Mouse (Mus musculus) lung, embryonic 16.5 days (tissue): Measurements from ENCODE around the gene Rcor3. TPM values are rescaled to one million over a fixed set of nuclear protein-coding genes. Genes with fewer than 3 reads are reported as not detected.

Experiments
- ATAC-seq: fragments of 200-750 bp; cut with Nextera tagmentation; 2 replicates; pipeline ENCODE4 v1.8.0; 2017; ENCODE audit warnings: low read depth, mild to moderate bottlenecking, moderate library complexity
- H3K27ac ChIP-seq: fragments of 300-500 bp; sonication (generic); 2 replicates; pipeline ENCODE4 v1.5.1; 2014; ENCODE audit warnings: mild to moderate bottlenecking, control low read depth, low read length
- H3K27me3 ChIP-seq: fragments of 300-500 bp; sonication (generic); 2 replicates; pipeline ENCODE4 v1.6.1; 2014; ENCODE audit warnings: low read depth, low read length, mixed read lengths; ENCODE audit not compliant: control insufficient read depth, insufficient read depth
- H3K36me3 ChIP-seq: fragments of 300-500 bp; sonication (generic); 2 replicates; pipeline ENCODE4 v1.6.1; 2014; ENCODE audit warnings: low read length; ENCODE audit not compliant: control insufficient read depth, insufficient read depth
- H3K4me1 ChIP-seq: fragments of 300-500 bp; sonication (generic); replicated peaks from 2 replicates; pipeline ENCODE4 v1.6.1; 2014; ENCODE audit warnings: low read length, mixed read lengths; ENCODE audit not compliant: control insufficient read depth, insufficient read depth
- H3K4me2 ChIP-seq: fragments of 300-500 bp; sonication (generic); 2 replicates; pipeline ENCODE4 v1.6.1; 2014; ENCODE audit warnings: low read depth, low read length, control low read depth
- H3K4me3 ChIP-seq: fragments of 300-500 bp; sonication (generic); 2 replicates; pipeline ENCODE4 v1.5.1; 2014; ENCODE audit warnings: mild to moderate bottlenecking, low read length, control low read depth
- H3K9ac ChIP-seq: fragments of 300-500 bp; sonication (generic); 2 replicates; pipeline ENCODE4 v1.6.1; 2014; ENCODE audit warnings: low read length, control low read depth
- H3K9me3 ChIP-seq: fragments of 300-500 bp; sonication (generic); 2 replicates; pipeline ENCODE4 v1.6.1; 2016; ENCODE audit warnings: low read length; ENCODE audit not compliant: control insufficient read depth
- WGBS: fragments of 180-500 bp; shearing (Covaris S2); extraction: QIAGEN DNeasy Blood & Tissue Kit; methylation state at CpG from one replicate; pipeline ENCODE4 v1.1.7; 2014; 5-methylcytosine and 5-hydroxymethylcytosine counted together
- polyA plus RNA-seq: library from polyadenylated mRNA; unstranded; fragments of >200 nt; fragmentation: Nextera tagmentation; extraction: Ambion mirVana; gene quantifications from 2 replicates; pipeline ENCODE4 v1.2.1, GENCODE M21; 2015

Gene Rcor3
- polyA plus RNA-seq, 1 experiment from 2014 or later = 29.2 TPM

GRCm38 (mm10) chr1:192089208-192090166 lies 48.4 kb downstream of the Rcor3 start:
- Histone ChIP-seq H3K9ac (no peak overlapping the region), H3K27ac (no peak overlapping the region), H3K4me1 (peaks cover 37% of the 10 kb centered on the region), H3K36me3 (no peaks in the 10 kb centered on the region), H3K4me3 (no peak overlapping the region), H3K9me3 (no peaks in the 10 kb centered on the region), H3K27me3 (no peaks in the 10 kb centered on the region; the same call in 1 of the 2 replicates), H3K4me2 (no peak overlapping the region)
- ATAC-seq = no peak
- 69% methylated on average over 9 of the region's 9 CpGs for WGBS

DNA sequence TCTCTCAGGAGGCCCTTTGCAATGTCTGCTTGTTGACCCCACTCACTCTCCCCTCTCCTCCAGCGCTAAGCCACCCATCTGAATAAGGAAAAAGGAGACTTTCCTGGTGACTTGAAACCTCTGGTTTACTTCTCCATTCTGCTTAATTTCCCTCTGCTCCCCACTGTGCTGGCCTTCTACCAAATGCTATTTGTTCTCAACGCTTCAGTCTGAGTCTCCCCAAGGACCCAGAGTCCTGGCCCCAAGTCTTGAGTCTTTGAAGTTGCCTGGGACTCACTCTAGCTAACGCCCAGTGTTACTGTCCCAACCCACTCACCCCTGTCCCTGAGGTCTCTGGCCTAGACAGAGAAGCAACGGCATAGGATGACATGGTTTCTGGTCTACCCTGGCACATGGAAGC lies 49.9 kb downstream of the Rcor3 start:
- H3K4me2 ChIP-seq = no peak overlapping the region
- no peaks in the 10 kb centered on the region for H3K9me3 ChIP-seq
- no peak overlapping the region for H3K4me3 ChIP-seq
- H3K36me3 ChIP-seq = no peaks in the 10 kb centered on the region
- H3K9ac ChIP-seq = no peak overlapping the region
- H3K27ac ChIP-seq = no peak overlapping the region
- H3K27me3 ChIP-seq = no peaks in the 10 kb centered on the region; the same call in 1 of the 2 replicates
- no peak for ATAC-seq
- 52% methylated on average over 4 of the region's 4 CpGs for WGBS
- peaks cover 37% of the 10 kb centered on the region for H3K4me1 ChIP-seq

- no peaks in the 10 kb centered on the region for H3K9me3 ChIP-seq
- no peaks in the 10 kb centered on the region; the same call in 1 of the 2 replicates for H3K27me3 ChIP-seq
- no peak overlapping the region for H3K9ac ChIP-seq
- H3K4me1 ChIP-seq = peaks cover 37% of the 10 kb centered on the region
- no peak overlapping the region for H3K4me3 ChIP-seq
- H3K27ac ChIP-seq = no peak overlapping the region
- H3K4me2 ChIP-seq = no peak overlapping the region
- 49% methylated on average over 4 of the region's 4 CpGs for whole genome bisulfite sequencing
- ATAC-seq = peak; percentile 60
- no peaks in the 10 kb centered on the region for H3K36me3 ChIP-seq
Observed at GRCm38 (mm10) chr1:192087098-192087497, 50.8 kb downstream of the Rcor3 start.

GRCm38 (mm10) chr1:192086279-192087037 lies 51.4 kb downstream of the Rcor3 start:
- no peak overlapping the region for H3K27ac ChIP-seq
- no peak overlapping the region for H3K4me3 ChIP-seq
- H3K4me1 ChIP-seq = peaks cover 37% of the 10 kb centered on the region
- H3K36me3 ChIP-seq = 0 out of 2 replicates have a peak, but pooled peaks cover 3% of the 10 kb centered on the region
- ATAC-seq = peak; percentile 46
- no peaks in the 10 kb centered on the region; the same call in 1 of the 2 replicates for H3K27me3 ChIP-seq
- no peak overlapping the region for H3K4me2 ChIP-seq
- H3K9ac ChIP-seq = no peak overlapping the region
- WGBS = 63% methylated on average over 12 of the region's 12 CpGs
- peaks cover 5% of the 10 kb centered on the region for H3K9me3 ChIP-seq

DNA sequence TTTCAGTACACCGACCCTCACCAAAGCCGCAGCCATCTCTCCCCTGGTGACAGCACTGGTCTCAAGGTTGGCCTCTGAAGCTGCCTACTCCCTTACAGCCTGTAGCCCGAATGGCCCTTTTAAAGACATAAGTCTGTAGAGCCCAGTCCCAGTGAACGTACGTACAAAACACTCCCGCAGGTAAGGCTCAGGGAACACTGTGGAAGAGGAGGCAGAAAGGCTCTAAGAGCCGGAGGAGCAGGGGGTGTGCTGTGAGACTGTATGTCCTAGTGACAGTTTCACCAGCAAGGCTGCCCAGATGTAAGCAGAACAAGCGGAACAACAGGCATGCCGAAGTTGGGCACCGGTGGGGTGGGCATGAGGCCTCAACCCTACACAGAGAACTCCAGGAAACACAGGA lies 52.6 kb downstream of the Rcor3 start:
- no peak for ATAC-seq
- no peak overlapping the region for H3K27ac ChIP-seq
- no peak overlapping the region for H3K9ac ChIP-seq
- H3K9me3 ChIP-seq = peaks cover 9% of the 10 kb centered on the region
- no peaks in the 10 kb centered on the region; the same call in 1 of the 2 replicates for H3K27me3 ChIP-seq
- H3K4me1 ChIP-seq = peaks cover 27% of the 10 kb centered on the region
- no peak overlapping the region for H3K4me2 ChIP-seq
- 88% methylated on average over 10 of the region's 10 CpGs for WGBS
- H3K4me3 ChIP-seq = no peak overlapping the region
- 0 out of 2 replicates have a peak, but pooled peaks cover 3% of the 10 kb centered on the region for H3K36me3 ChIP-seq

DNA sequence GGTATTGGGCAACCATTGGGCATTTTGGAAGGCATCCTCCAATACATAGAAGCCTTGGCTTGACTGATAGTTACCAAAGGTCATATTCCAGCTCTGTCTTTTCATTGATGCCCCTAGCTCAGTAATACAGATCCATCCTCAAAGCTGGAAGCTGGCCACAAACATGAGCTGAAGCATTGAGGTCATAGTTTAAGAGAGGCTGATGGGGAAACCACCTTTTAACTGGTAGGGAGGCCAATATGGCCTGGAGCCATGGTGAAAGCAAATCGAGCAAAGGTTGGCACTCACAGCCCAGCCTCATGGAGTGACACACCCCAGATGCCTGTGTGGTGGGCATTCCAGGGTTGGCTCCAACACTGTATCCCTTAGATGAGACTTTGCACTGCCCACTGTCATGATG lies 55.2 kb downstream of the Rcor3 start:
- Histone ChIP-seq H3K4me2 (no peak overlapping the region), H3K9ac (no peak overlapping the region), H3K4me1 (peaks cover 34% of the 10 kb centered on the region), H3K36me3 (0 out of 2 replicates have a peak, but pooled peaks cover 3% of the 10 kb centered on the region), H3K9me3 (peaks cover 9% of the 10 kb centered on the region), H3K4me3 (no peak overlapping the region), H3K27me3 (no peaks in the 10 kb centered on the region), H3K27ac (no peak overlapping the region)
- WGBS = 79% methylated on average over 1 of the region's 1 CpGs
- ATAC-seq = no peak

DNA sequence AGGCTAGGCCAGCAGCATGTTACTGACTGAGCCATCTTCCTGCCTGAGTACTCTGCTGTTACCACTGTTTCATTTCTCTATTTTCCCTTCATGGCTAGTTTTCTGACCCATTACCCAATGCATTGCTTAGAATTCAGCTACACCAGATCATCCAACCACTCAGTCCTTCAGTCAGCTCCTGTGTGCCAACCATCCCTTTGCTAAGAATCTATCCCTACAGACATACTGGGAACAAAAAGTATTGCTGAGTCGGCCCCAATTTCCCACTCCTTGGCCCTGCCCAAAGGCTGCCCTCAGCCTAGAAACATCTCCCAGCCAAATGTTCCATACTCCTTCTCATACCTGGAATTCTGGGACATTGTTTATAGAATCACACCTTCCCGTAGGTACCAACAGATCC lies 56.7 kb downstream of the Rcor3 start:
- ATAC-seq = no peak
- 96% methylated on average over 2 of the region's 2 CpGs for WGBS

GRCm38 (mm10) chr1:192079121-192079520 lies 58.7 kb downstream of the Rcor3 start:
- Histone ChIP-seq H3K4me3 (no peak overlapping the region), H3K4me2 (no peak overlapping the region), H3K9ac (no peak overlapping the region), H3K4me1 (peaks cover 37% of the 10 kb centered on the region), H3K36me3 (0 out of 2 replicates have a peak, but pooled peaks cover 3% of the 10 kb centered on the region), H3K27me3 (no peaks in the 10 kb centered on the region), H3K27ac (peak overlapping the region; percentile 85), H3K9me3 (peaks cover 9% of the 10 kb centered on the region)
- no peak for ATAC-seq
- WGBS = 60% methylated on average over 1 of the region's 1 CpGs

More for the DNA sequence above, 56.7 kb downstream of the Rcor3 start:
- 0 out of 2 replicates have a peak, but pooled peaks cover 3% of the 10 kb centered on the region for H3K36me3 ChIP-seq
- H3K4me2 ChIP-seq = no peak overlapping the region
- no peak overlapping the region for H3K9ac ChIP-seq
- H3K9me3 ChIP-seq = peaks cover 9% of the 10 kb centered on the region
- H3K4me1 ChIP-seq = peaks cover 32% of the 10 kb centered on the region
- no peak overlapping the region for H3K27ac ChIP-seq
- no peak overlapping the region for H3K4me3 ChIP-seq
- H3K27me3 ChIP-seq = no peaks in the 10 kb centered on the region

DNA sequence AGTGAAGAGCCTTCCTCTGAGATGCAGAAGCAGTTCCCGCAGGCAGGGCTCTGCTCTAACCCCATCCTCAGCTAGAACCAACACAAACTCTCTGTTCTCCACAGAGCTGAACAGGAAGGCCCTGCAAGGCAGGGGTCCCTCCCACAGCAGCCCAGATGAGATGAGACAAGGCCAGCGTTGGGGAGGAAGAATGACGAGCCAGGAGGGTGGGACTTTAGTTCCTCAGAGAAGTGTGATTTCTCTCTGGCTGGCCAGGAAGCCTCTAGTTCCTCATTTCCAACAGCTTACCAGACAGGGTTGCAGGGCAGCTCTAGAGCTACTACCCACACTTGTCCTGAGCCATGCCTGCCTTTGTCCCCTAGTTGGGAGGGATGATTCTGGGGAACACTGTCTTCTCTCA lies 59.5 kb downstream of the Rcor3 start:
- 36% methylated on average over 3 of the region's 3 CpGs for WGBS
- Histone ChIP-seq H3K4me3 (no peak overlapping the region), H3K4me1 (peaks cover 37% of the 10 kb centered on the region), H3K9ac (no peak overlapping the region), H3K27ac (peak overlapping the region; percentile 85), H3K27me3 (no peaks in the 10 kb centered on the region), H3K4me2 (no peak overlapping the region; the same call in 1 of the 2 replicates), H3K9me3 (peaks cover 9% of the 10 kb centered on the region), H3K36me3 (0 out of 2 replicates have a peak, but pooled peaks cover 3% of the 10 kb centered on the region)
- ATAC-seq = peak; percentile 86
